Mouse (Mus musculus): Measurements from ENCODE around the gene Cfap65.

Gene Cfap65

DNA sequence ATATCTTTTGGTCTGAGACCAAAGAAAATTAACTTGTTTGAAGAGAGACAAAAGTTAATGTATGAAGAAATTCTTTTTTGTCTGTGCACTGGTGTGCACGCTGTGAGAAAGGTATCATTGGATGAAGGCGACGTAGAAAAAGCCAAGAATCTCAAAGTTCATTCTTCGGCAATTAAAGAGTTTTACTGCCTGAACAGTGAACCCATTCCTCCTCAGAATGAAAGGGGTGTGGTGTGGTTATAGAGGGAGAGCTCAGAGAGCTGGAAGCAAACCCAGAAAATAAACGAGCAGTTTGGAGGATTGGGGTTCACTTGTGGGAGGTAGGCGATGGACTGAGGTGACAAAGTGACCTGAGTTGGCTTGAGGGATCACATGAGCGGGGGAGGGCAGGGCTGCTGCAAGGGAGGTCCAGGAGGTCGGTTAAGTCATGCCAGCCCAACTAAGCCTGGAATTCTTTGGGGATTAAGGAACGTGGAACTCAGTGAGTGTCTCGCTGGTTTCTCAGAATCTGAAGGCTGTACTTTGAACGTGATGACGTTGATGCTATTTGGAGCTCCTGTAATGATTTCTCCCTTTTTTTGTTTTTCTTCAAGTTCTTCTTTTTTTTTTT is 927 bp upstream of the Cfap65 start:
- no peak for DNase-seq (ENCODE audit: low spot score)

DNA sequence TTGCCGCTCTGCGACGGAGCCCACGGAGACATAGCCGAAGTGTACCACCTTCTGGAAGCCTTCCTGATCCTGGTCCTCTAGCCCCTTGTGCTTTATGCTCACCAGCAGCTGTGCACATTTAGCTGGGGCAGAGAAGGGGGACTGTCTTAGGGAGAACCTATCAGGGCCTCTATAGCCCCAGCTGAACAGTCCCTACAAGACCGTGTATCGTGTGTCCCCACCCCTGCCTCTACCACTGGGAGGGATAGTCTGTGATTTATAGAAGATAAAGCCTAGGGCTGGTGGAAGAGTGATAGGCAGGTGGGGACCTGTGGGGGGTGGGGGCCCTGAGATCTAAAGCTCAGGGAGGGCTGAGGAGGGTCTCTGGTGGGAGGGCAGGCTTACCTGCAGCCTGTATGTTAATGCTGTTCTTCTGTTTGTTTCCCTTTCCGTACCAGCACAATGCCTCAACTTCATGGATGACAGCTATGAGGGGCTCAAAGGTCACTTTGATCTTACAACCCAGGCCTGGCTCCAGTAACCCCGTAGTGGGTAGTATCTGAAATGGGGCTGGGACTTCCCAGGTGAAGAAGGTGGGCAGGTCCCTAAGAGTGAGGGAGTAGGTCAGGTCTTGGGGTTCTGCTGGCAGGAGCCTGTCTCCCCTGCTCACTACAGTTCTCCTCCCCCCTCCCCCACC is 7.6 kb downstream of the Cfap65 start:
- no peak for DNase-seq (ENCODE audit: low spot score)

DNA sequence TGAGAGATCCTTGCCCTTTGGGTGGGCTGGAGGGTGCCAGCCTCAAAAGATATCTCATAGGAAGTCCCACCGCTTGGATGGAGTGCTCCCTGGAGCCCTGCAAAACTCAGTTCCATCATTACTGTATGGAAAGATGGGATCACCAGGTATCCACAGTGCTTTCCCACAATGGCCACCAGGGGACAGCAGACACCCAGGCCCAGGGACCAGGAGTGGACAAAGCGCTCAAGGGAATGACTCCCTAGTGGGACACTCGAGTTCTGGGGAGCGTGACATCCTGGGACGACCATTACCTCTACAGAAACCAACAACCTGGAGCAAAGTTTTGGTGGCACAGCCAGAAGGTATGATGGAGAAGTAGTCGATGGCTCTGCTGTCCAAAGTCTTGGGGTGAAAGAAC is 8.7 kb downstream of the Cfap65 start:
- no peak for DNase-seq (ENCODE audit: low spot score)

DNA sequence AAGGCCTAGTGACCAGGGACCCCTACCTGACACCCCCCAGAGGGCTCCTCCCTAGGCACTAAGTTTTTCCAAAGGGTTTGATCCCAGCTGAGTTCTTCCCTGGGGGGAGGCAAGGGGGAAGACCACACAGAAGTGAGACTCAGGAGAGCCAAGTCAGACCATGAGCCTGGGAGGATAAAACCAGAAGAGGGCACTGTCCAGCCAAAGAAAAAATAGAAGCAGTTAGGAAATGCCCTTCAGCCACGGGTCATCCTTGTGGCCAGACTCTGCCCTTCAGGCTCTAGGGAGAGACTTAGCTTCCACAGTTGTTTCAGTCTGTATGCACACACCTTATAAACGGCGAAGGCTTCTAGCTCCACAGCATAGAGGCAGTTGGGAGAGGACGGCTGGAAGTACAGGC is 10.9 kb downstream of the Cfap65 start:
- DNase-seq (ENCODE audit: low spot score), result no peak

DNA sequence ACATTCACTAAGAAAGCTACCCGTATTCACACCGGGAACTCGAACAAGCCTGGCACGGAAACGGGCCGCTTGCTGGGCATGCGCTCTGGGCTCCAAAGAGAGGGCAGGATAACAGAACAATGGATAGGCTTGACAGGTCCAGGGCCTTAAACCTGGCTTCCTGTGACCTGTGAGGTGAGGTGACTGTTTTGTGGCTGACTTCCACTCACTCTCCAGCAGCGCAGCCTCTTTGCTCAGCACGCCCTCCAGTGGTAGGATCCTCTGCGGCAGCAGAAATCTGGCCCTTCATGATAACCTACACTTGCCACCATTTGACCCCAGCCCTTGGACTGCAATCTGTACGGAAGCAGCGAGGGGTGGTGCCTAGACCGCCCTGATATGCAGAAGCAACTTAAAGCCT is 19.7 kb downstream of the Cfap65 start:
- no peak for DNase-seq (ENCODE audit: low spot score)

DNA sequence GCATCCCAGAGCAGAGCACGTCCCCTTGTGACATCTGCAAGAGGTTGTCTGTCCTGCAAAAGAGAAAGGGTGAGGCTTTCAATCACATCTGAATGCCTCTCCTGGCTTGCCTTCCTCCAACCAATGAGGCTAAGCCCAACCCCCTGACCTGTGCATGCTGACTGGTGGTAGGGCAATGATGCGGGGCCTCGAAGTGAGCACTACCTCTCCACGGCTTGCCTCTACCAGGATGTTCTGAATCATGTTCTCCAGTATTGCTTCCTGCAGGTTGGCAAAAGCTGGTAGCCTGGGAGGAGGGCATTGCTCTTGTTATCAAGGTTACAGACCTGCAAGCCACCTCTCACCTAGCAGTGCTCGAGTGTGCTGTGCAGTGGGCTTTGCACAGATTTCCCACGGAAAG is 33.2 kb downstream of the Cfap65 start:
- no peak for DNase-seq (ENCODE audit: low spot score)

DNA sequence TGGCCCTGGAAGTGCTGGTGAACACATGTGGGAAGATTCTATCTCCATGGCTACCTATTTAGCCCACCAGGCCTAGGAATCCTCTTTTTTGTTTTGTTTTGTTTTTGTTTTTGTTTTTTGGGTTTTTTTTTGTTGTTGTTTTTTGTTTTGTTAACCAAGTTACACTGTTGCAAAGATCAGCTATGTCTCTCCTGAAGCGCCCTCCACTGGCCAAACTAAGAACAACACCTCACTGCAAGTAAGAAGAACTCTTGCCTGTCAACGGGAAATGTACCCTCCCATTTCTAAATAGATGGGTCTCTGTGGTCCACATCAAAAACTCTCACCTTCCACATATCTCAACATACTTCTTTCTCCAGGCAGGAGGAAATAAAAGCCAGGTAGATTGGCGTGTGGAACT is 33.7 kb downstream of the Cfap65 start:
- peak; percentile 52 for DNase-seq (ENCODE audit: low spot score)

DNA sequence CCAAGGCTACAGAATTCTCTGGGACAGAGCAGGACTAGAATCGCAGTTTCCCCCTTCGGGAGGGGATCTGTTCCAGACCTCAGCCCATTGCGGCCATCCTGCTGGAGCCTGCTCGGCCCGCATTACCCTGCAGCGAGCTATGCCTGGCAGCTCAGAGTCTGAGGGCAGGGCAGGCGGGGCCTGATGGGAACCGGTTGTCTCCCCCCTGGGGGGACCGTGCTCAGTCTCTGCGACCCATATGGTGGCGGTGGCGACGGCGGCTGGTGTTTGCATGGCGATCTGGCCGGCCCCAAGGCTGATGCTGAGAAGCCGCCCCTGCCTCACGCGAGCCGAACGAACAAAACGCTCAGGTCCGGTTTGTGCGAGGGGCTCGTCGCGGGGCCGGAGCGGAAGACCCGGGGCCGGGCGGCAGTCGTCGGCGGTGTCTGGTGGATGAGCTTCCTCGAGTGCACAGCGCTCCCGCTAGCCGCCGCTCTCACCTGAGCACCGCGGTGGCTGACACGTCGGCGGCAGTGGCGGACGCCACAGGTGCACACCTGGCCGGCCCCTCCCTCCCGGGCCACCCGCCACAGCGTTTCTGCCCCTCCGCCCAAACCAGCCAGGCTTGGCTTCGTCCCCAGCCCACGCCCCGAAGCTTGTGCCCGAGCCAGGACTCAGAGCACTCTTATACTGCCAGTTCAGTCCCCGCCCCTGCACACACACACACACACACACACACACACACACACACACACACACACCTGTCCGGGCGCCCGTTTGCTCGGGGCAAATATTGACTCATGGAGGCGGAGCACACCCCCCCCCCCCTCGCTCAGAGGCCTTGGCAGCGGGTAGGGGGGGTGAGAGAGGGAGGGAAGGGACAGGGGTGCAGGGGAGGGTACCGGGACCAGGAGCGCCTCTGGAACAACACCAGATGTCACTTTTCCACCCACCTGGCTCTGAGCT is 34.8 kb downstream of the Cfap65 start:
- no peak for DNase-seq (ENCODE audit: low spot score)

DNA sequence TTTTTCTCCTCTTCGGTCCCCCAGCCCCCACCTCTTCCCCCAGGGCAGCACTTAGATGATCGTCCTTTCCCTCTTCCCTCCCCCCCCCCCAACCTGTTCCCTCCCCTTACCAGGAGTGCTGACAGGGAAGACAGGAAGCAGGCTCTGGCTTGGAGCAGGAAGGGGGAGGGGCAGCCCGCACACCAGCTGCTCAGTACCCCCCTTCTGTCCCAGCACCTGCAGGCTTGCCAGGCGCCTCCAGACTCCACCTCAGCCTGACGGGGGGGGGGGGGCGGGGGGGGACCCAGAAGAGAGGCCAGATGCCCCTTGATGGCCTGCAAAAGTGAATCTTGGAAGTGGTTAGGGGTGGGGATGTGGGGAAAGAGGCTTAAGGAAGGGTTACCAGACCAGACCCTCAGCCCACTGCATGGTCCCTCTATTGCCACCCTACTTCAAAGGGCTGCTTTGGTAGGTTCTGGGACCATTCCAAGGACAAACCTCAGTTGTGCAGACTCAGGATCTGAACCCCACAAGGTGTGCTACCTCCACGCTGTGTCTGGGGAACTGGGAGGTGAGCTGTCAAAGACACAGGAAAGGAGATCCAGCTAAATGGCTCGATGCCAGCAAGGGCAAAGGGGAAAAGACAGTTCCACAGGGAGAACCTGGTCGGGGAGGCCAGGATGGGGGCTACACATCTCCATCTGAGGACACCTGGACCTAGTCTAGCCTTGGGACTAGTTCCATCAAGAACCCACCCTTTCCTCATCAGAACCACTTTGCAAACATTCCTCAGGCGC is 36.6 kb downstream of the Cfap65 start:
- no peak for DNase-seq (ENCODE audit: low spot score)

DNA sequence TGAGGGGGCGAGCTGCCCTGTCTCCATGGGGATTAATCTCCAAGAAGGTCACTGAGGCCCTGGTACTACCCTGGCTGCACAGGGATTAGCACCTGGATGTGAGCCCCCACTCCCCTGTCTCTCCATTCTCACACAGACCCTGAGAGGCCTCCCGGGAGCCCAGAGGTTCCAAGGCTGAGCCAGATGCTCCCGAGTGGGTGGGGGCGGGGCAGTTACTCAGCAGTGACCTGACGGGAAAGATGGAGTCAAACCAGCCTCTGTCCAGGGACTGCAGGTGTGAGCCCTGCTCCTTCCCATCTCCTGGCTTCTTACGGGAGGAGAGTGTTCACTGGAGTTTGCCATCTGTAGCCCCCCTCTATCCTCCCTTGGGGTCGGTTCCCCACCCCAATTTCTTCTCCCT is 37.4 kb downstream of the Cfap65 start:
- DNase-seq (ENCODE audit: low spot score), result no peak

DNA sequence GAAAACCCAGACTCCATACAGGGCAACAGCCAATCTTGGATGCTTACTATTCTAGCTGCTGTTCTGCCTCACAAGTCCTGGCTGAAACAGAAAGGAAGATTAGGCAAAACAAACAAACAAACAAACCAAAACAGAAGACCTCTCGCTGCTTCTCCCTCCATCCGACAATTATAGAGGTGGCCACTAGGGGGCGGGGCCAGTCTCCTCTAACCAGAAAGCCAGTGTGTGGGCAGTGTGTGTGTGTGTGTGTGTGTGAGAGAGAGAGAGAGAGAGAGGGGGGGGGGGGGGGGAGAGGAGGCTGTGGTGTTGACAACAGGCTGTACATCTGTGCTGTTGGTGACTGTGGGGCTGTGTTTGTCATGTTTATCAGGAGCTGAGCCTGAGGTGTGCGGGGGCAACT is 40.4 kb downstream of the Cfap65 start:
- DNase-seq (ENCODE audit: low spot score), result peak; percentile 42

DNA sequence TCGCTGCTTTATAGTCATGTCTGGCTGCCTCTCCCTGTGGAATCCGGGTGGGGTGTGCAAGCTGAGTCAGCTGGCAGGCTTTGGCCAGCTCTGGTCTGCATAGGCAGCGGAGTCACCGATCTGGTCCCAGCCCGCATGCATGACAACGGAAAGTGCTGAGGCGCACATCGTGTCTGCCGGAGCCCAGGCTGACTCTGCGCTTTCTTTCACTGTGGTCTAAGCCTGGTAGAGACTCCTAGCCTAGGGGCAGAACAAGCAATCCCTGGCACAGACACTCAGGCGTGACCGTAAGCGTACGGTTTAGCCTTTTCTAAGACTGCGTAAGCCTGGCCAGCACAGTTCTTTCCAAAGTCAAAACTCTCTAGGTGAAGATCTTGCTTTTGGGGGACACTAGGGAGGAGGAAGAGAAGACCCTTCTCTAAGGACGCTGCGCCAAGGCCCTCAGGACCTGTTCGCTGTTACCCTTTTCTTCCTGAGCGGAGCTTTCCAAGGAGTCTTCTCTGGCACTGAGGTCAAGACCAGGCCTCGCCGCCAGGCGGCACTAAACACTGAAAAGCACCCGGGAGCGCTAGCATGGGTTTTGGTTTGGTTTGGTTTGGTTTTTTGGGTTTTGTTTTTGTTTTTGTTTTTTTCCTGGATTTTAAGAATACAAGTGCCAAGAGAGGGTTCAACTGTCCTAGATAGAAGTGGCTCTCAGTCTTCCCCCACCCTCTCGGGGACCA is 42.1 kb downstream of the Cfap65 start, which contains the start of gene Cryba2:
Cryba2 (minus strand) TSS at position 10 of the 722 bp plus-strand sequence.
- DNase-seq (ENCODE audit: low spot score), result no peak

DNA sequence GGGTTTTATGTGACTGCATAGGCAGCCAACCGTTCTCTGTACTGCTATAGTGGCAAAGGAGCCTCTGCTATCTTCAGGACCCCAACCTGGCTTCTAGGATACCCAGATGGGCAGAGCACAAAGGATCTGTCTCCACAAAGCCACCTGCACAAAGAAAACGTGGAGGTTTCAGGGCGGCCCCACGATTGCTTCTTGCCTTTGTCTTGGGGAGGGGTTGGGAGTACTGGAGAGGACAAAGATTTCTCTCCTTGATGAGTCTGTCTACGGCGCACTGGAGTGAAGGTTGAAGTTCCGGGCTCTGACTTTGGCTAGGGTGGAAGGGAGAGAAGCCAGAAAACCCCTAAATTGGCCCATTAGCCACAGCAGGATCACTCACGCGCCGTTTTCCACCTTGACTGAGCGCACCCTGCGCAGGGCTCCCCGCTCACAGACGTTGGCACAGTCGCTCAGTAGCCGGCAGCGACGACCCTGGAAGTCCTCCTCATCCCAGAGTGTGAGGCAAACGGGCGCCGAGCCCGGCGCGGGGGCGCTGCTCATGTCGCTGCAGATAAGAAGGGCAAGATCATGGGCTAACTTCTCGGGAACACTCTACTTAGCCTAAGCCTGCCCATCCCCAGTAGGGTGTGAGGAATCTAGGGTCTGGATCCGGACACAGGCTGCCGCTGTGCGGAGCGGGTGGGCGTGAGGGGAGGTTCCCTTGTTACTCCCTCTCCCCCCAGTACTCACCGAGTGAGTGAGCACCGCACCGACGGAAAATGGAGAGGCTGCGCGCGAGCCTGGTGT is 42.9 kb downstream of the Cfap65 start:
- no peak for DNase-seq (ENCODE audit: low spot score)

DNA sequence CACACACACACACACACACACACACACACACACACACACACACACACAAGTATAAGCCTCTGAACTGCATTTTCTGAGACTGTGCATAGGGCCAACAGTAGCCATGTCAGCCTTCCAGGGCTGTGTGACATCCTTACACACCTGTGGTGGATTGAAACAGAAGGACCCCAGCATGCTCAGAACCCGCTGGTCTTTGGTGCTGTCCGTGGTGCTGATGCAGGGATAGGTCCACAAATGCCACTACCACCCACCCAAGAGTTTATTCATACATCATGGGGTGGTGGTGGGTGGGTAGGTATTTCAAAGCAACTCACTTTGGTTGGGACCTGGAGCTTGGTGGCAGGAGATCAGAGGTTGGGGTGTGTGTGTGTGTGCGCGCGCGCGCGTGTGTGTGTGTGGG is 43.9 kb downstream of the Cfap65 start:
- no peak for DNase-seq (ENCODE audit: low spot score)

DNA sequence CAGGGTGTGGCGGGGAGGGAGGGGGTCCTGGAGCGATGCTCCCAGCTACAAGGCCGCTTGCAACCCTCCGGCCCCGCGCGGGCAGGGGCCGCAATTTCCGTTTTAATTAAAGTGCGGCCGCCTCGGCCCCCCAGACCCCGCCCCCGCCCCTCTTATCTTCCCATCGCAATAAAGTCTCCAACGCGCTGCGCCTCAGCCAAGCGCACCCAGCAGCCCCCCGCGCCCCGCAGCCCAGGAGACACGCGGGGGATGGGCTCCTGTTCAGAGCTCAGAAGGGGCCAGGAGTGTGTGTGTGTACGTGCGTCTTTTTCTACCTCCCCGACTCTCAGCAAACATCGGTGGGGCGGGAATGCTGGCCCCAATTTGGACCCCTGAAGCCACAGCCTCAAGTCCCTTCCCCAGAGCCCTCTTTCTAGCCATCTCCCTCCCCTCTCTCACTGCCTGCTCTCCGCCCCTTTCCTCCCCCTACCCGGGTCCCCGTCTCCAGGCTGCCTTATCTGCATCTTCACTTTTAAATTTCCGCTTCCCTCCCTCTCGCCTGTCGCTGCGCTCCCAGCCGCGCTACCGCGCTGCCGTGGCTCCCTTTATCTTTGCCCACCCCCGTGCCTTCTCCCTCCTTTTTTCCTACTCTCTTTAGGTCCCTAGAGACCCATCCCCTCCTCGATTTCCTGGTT is 49.9 kb downstream of the Cfap65 start, which contains the start of gene Fev:
Fev (minus strand) TSS at position 51 of the 674 bp plus-strand sequence.
- no peak for DNase-seq (ENCODE audit: low spot score)

DNA sequence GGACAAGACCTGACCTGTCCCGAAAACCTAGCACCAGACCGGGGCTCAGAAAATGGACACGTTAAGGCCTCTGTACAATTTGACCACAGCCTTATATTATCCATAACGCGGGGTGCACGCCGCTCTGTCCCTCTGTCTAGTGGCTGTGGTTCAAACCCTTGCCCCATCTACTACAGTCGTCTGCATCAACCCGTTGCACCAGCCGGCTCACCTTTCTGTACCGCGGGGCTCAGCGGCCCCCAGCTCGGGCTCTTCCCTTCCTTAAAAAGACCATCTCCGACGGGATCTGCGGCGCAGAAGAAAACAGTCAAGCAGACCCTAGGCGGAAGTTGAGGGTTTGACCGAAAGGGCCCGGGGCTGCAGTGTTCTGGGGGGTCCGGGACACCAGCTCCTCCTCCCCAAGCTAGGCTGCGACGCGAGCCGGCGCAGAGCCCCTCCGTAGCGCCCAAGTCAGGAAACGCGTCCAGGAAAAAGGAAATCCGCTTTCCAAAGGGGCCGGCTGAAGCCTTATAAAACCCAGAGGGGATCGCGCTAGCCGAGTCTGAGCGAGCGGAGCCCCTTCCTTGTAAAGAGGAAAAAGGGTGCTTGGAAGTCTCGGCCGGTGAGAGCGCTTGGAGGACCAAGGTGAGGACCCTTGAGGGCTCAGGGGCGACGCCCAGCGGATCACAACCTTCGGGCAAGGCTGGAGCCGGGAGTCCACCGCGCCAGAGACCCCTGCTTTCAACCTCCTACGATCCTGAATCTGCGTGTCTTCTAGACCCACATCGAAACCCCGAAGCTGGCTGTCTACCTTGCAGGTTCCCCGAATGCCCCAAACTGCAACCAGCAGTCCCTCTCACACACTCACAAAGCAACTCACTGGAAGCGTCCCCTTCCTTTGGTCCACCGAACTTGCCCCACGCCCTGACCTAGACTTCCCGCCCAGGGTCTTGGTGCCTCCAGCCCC is 50.9 kb downstream of the Cfap65 start:
- DNase-seq (ENCODE audit: low spot score), result no peak

DNA sequence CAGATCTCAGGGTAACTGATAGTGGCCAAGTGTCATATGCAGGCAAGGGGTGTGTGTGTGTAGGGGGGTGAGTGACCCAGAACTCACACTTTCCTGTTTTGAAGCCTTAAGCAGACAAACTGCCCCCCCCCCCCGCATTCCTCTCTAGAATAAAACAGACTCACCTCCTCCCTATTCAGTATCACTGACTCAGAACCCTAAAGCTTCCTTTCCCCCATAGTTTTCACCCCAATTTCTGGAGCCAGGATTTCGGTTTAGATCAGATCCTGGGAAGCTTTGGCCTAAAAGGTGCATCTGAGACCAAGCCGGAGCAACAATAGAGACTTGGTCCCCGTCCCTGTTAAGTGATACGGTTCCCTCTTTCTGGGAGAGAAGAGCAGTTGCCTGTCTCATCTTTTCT is 52.0 kb downstream of the Cfap65 start:
- no peak for DNase-seq (ENCODE audit: low spot score)

DNA sequence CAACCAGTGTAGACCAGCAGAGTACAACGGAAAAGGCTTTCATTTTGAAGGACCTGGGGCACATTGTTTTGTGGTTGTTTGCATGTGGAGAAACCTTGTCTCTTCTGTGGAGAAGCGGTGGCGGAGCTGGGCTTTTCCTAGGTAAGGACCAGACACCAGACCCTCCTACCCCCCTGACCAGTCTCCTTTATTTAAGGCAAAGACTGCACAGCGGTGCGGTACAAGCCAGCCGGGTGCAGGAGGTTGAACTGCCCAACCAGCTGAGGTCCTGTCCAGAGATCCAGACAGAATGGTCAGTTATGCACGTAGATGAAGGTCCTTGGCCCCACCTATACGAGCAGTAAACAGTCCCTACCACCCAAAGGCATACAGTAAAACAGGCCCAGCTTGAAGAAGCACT is 52.6 kb downstream of the Cfap65 start:
- DNase-seq (ENCODE audit: low spot score), result no peak
